Mouse (Mus musculus) layer of hippocampus, postnatal 36 days (tissue): Measurements from ENCODE around the gene Ccne1. TPM values are rescaled to one million over a fixed set of nuclear protein-coding genes. Genes with fewer than 3 reads are reported as not detected.

Source experiments
- total RNA-seq, 2 experiments: library from RNA; stranded (reverse); gene quantifications; 2 replicates each; pipeline ENCODE4 v1.2.3; 2021

The Ccne1 gene
- total RNA-seq, 2 experiments from 2014 or later, result 14.2 to 14.5 TPM

Other genes with a start within 250 kb of the Ccne1 start
- 10 to 100 TPM; 31.2 to 33.4 TPM for gene Uri1, start 84.0 kb downstream of the Ccne1 start, total RNA-seq
- 10 to 100 TPM; 25.7 to 26.3 TPM for gene 1600014C10Rik, start 75.7 kb upstream of the Ccne1 start, total RNA-seq
- gene Plekhf1, start 120.5 kb upstream of the Ccne1 start, total RNA-seq, result 1 to 10 TPM; 2.4 to 4.3 TPM
- gene Pop4, start 163.9 kb upstream of the Ccne1 start, total RNA-seq, result 10 to 100 TPM; 19.3 to 20.6 TPM